Mouse (Mus musculus): ENCODE measurements around the gene Cdh13. TPM values are rescaled to one million over a fixed set of nuclear protein-coding genes. Genes with fewer than 3 reads are reported as not detected.
"Not testable (repeated sequence)": the region's sequence is repeated elsewhere in the genome, so short reads cannot be mapped to it uniquely, and the experiment has no call there.

Cdh13 gene
- polyA plus RNA-seq, 1 experiment from 2014 or later = 24.3 TPM

- Histone ChIP-seq H3K4me2 (ENCODE audit: low read depth, low read length) (no peak overlapping the region), H3K9me3 (ENCODE audit: control insufficient read depth, low read length) (no peaks in the 10 kb centered on the region), H3K27me3 (replicated peaks; ENCODE audit: control insufficient read depth, insufficient read depth, low read length) (no peaks in the 10 kb centered on the region), H3K27ac (replicated peaks; ENCODE audit: low read depth, low read length) (no peak overlapping the region), H3K9ac (ENCODE audit: low read depth, low read length) (no peak overlapping the region), H3K36me3 (ENCODE audit: control insufficient read depth, insufficient read depth, low read length) (peaks cover 32% of the 10 kb centered on the region), H3K4me1 (ENCODE audit: control insufficient read depth, insufficient read depth, low read length) (no peaks in the 10 kb centered on the region), H3K4me3 (ENCODE audit: low read depth, low read length) (no peak overlapping the region)
- 91% methylated on average over 19 of the region's 19 CpGs for WGBS
- DNase-seq (ENCODE audit: low spot score) = no peak
- no peak for ATAC-seq (ENCODE audit: low read depth)
These were observed 1068.1 kb downstream of the Cdh13 start for GRCm38 (mm10) chr8:119351647-119352046.

- 79% methylated on average over 10 of the region's 10 CpGs for WGBS
These were observed 1069.6 kb downstream of the Cdh13 start for GRCm38 (mm10) chr8:119352977-119353658.

GRCm38 (mm10) chr8:119353659-119354023 lies 1070.1 kb downstream of the Cdh13 start:
- no peak overlapping the region for H3K4me3 ChIP-seq (ENCODE audit: low read depth, low read length)
- H3K4me1 ChIP-seq (ENCODE audit: control insufficient read depth, insufficient read depth, low read length) = no peaks in the 10 kb centered on the region
- no peak for ATAC-seq (ENCODE audit: low read depth)
- H3K27me3 ChIP-seq (replicated peaks; ENCODE audit: control insufficient read depth, insufficient read depth, low read length) = no peaks in the 10 kb centered on the region
- no peak overlapping the region for H3K9ac ChIP-seq (ENCODE audit: low read depth, low read length)
- no peak overlapping the region for H3K27ac ChIP-seq (replicated peaks; ENCODE audit: low read depth, low read length)
- H3K36me3 ChIP-seq (ENCODE audit: control insufficient read depth, insufficient read depth, low read length) = peaks cover 12% of the 10 kb centered on the region
- no peak overlapping the region for H3K4me2 ChIP-seq (ENCODE audit: low read depth, low read length)
- WGBS = 88% methylated on average over 6 of the region's 6 CpGs
- no peaks in the 10 kb centered on the region for H3K9me3 ChIP-seq (ENCODE audit: control insufficient read depth, low read length)
- no peak for DNase-seq (ENCODE audit: low spot score)

More at GRCm38 (mm10) chr8:119352977-119353658, 1069.6 kb downstream of the Cdh13 start:
- peaks cover 17% of the 10 kb centered on the region for H3K36me3 ChIP-seq (ENCODE audit: control insufficient read depth, insufficient read depth, low read length)
- no peaks in the 10 kb centered on the region for H3K27me3 ChIP-seq (replicated peaks; ENCODE audit: control insufficient read depth, insufficient read depth, low read length)
- H3K27ac ChIP-seq (replicated peaks; ENCODE audit: low read depth, low read length) = no peak overlapping the region
- no peak overlapping the region for H3K9ac ChIP-seq (ENCODE audit: low read depth, low read length)
- H3K4me3 ChIP-seq (ENCODE audit: low read depth, low read length) = no peak overlapping the region
- ATAC-seq (ENCODE audit: low read depth) = no peak
- no peaks in the 10 kb centered on the region for H3K4me1 ChIP-seq (ENCODE audit: control insufficient read depth, insufficient read depth, low read length)
- no peak for DNase-seq (ENCODE audit: low spot score)
- H3K4me2 ChIP-seq (ENCODE audit: low read depth, low read length) = no peak overlapping the region
- no peaks in the 10 kb centered on the region for H3K9me3 ChIP-seq (ENCODE audit: control insufficient read depth, low read length)

GRCm38 (mm10) chr8:119356631-119357030 lies 1073.1 kb downstream of the Cdh13 start:
- H3K9ac ChIP-seq (ENCODE audit: low read depth, low read length); H3K9me3 ChIP-seq (ENCODE audit: control insufficient read depth, low read length); ATAC-seq (ENCODE audit: low read depth); DNase-seq (ENCODE audit: low spot score); H3K36me3 ChIP-seq (ENCODE audit: control insufficient read depth, insufficient read depth, low read length); H3K27me3 ChIP-seq (replicated peaks; ENCODE audit: control insufficient read depth, insufficient read depth, low read length); H3K4me1 ChIP-seq (ENCODE audit: control insufficient read depth, insufficient read depth, low read length); H3K4me3 ChIP-seq (ENCODE audit: low read depth, low read length); H3K27ac ChIP-seq (replicated peaks; ENCODE audit: low read depth, low read length); H3K4me2 ChIP-seq (ENCODE audit: low read depth, low read length): not testable (repeated sequence)
- 67% methylated on average over 5 of the region's 5 CpGs for WGBS

- DNase-seq (ENCODE audit: low spot score) = peak; percentile 21
- Histone ChIP-seq H3K4me2 (ENCODE audit: low read depth, low read length) (no peak overlapping the region), H3K27me3 (replicated peaks; ENCODE audit: control insufficient read depth, insufficient read depth, low read length) (no peaks in the 10 kb centered on the region), H3K9ac (ENCODE audit: low read depth, low read length) (no peak overlapping the region), H3K27ac (replicated peaks; ENCODE audit: low read depth, low read length) (no peak overlapping the region), H3K9me3 (ENCODE audit: control insufficient read depth, low read length) (no peaks in the 10 kb centered on the region), H3K4me1 (ENCODE audit: control insufficient read depth, insufficient read depth, low read length) (no peaks in the 10 kb centered on the region), H3K4me3 (ENCODE audit: low read depth, low read length) (no peak overlapping the region), H3K36me3 (ENCODE audit: control insufficient read depth, insufficient read depth, low read length) (no peaks in the 10 kb centered on the region)
- ATAC-seq (ENCODE audit: low read depth) = no peak
- 41% methylated on average over 6 of the region's 7 CpGs for WGBS
These were observed 1074.6 kb downstream of the Cdh13 start for GRCm38 (mm10) chr8:119358175-119358574.

GRCm38 (mm10) chr8:119358836-119359235 lies 1075.3 kb downstream of the Cdh13 start:
- whole genome bisulfite sequencing = 35% methylated on average over 13 of the region's 14 CpGs
- Histone ChIP-seq H3K36me3 (ENCODE audit: control insufficient read depth, insufficient read depth, low read length) (no peaks in the 10 kb centered on the region), H3K4me2 (ENCODE audit: low read depth, low read length) (no peak overlapping the region), H3K9me3 (ENCODE audit: control insufficient read depth, low read length) (no peaks in the 10 kb centered on the region), H3K4me1 (ENCODE audit: control insufficient read depth, insufficient read depth, low read length) (no peaks in the 10 kb centered on the region), H3K27me3 (replicated peaks; ENCODE audit: control insufficient read depth, insufficient read depth, low read length) (no peaks in the 10 kb centered on the region), H3K4me3 (ENCODE audit: low read depth, low read length) (no peak overlapping the region), H3K27ac (replicated peaks; ENCODE audit: low read depth, low read length) (no peak overlapping the region), H3K9ac (ENCODE audit: low read depth, low read length) (no peak overlapping the region)
- no peak for DNase-seq (ENCODE audit: low spot score)
- ATAC-seq (ENCODE audit: low read depth) = no peak

GRCm38 (mm10) chr8:119360686-119361295 lies 1077.3 kb downstream of the Cdh13 start:
- no peaks in the 10 kb centered on the region for H3K27me3 ChIP-seq (replicated peaks; ENCODE audit: control insufficient read depth, insufficient read depth, low read length)
- no peaks in the 10 kb centered on the region for H3K36me3 ChIP-seq (ENCODE audit: control insufficient read depth, insufficient read depth, low read length)
- H3K4me3 ChIP-seq (ENCODE audit: low read depth, low read length) = no peak overlapping the region
- ATAC-seq (ENCODE audit: low read depth) = no peak
- no peaks in the 10 kb centered on the region for H3K9me3 ChIP-seq (ENCODE audit: control insufficient read depth, low read length)
- H3K27ac ChIP-seq (replicated peaks; ENCODE audit: low read depth, low read length) = no peak overlapping the region
- H3K9ac ChIP-seq (ENCODE audit: low read depth, low read length) = no peak overlapping the region
- H3K4me2 ChIP-seq (ENCODE audit: low read depth, low read length) = no peak overlapping the region
- no peak for DNase-seq (ENCODE audit: low spot score)
- no peaks in the 10 kb centered on the region for H3K4me1 ChIP-seq (ENCODE audit: control insufficient read depth, insufficient read depth, low read length)
- WGBS = 44% methylated on average over 7 of the region's 8 CpGs
